Mouse (Mus musculus): ENCODE results near the gene Ice2. TPM values are rescaled to one million over a fixed set of nuclear protein-coding genes. Genes with fewer than 3 reads are reported as not detected.

The Ice2 gene
- polyA plus RNA-seq, 1 experiment from 2014 or later = 16.4 TPM

- Histone ChIP-seq H3K4me1 (0 out of 2 replicates have a peak, but pooled peaks cover 4% of the 10 kb centered on the region), H3K27ac (replicated peaks) (no peak overlapping the region), H3K36me3 (no peaks in the 10 kb centered on the region), H3K9me3 (no peaks in the 10 kb centered on the region), H3K27me3 (no peaks in the 10 kb centered on the region), H3K9ac (replicated peaks) (no peak overlapping the region), H3K4me2 (replicated peaks) (no peak overlapping the region), H3K4me3 (no peak overlapping the region)
- WGBS = 84% methylated on average over 4 of the region's 4 CpGs
- no peak for ATAC-seq (replicated peaks)
These were observed 20.6 kb upstream of the Ice2 start for GRCm38 (mm10) chr9:69376982-69377653.

- Histone ChIP-seq H3K27ac (replicated peaks) (no peak overlapping the region), H3K4me3 (no peak overlapping the region), H3K4me1 (0 out of 2 replicates have a peak, but pooled peaks cover 3% of the 10 kb centered on the region), H3K9me3 (no peaks in the 10 kb centered on the region), H3K9ac (replicated peaks) (no peak overlapping the region), H3K4me2 (replicated peaks) (no peak overlapping the region), H3K27me3 (no peaks in the 10 kb centered on the region), H3K36me3 (no peaks in the 10 kb centered on the region)
- WGBS = 92% methylated on average over 3 of the region's 3 CpGs
- ATAC-seq (replicated peaks) = no peak
These were observed 20.1 kb upstream of the Ice2 start for GRCm38 (mm10) chr9:69377654-69378045.

- no peak overlapping the region for H3K4me3 ChIP-seq
- no peak overlapping the region for H3K4me2 ChIP-seq (replicated peaks)
- no peaks in the 10 kb centered on the region for H3K27me3 ChIP-seq
- no peak overlapping the region for H3K9ac ChIP-seq (replicated peaks)
- H3K9me3 ChIP-seq = no peaks in the 10 kb centered on the region
- ATAC-seq (replicated peaks) = no peak
- WGBS = 72% methylated on average over 1 of the region's 1 CpGs
- no peaks in the 10 kb centered on the region for H3K36me3 ChIP-seq
- no peak overlapping the region for H3K27ac ChIP-seq (replicated peaks)
- H3K4me1 ChIP-seq = no peaks in the 10 kb centered on the region
These were observed 17.2 kb upstream of the Ice2 start for GRCm38 (mm10) chr9:69380546-69380945.

DNA sequence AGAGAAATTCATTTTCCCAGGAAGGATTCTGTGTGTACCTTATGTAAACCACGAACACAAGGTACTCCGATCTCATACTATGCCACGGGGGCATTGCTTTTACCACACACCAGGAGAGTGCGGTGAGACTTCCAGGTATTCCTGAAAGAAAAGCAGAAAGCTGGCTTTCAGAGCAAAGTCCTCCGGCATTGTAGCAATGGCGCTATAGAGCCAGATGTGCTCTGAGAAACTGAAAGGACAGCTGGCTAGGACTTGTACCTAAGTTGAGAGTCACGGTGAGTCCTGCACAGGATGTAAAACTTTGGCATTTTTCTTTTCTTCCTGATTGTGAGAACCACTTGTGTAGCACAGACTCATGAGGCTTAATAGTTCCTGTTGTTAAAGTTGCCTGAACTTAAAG is 16.0 kb upstream of the Ice2 start:
- H3K27me3 ChIP-seq = no peaks in the 10 kb centered on the region
- H3K27ac ChIP-seq (replicated peaks) = no peak overlapping the region
- no peak overlapping the region for H3K9ac ChIP-seq (replicated peaks)
- no peaks in the 10 kb centered on the region for H3K36me3 ChIP-seq
- H3K9me3 ChIP-seq = no peaks in the 10 kb centered on the region
- 65% methylated on average over 7 of the region's 7 CpGs for WGBS
- no peak for ATAC-seq (replicated peaks)
- H3K4me1 ChIP-seq = no peaks in the 10 kb centered on the region
- no peak overlapping the region for H3K4me2 ChIP-seq (replicated peaks)
- no peak overlapping the region for H3K4me3 ChIP-seq

DNA sequence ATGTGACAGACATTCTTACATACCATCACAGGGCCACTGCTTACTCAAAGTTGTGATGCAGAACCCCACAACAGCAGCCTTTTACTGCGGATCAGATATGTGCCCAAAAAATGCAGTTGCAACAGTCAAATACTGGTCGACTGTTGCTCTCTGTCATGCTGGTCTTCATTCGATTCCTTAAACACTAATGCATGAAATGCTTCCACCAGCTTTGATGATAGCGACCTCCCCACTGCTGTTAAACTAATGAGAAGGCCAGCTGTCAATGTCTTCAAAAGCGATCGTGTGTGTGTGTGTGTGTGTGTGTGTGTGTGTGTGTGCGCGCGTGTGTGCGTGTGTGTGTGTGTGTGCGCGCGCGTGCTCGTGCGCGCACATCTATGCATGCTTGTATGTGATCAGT is 13.2 kb upstream of the Ice2 start:
- H3K27ac ChIP-seq (replicated peaks) = no peak overlapping the region
- H3K4me3 ChIP-seq = no peak overlapping the region
- no peak for ATAC-seq (replicated peaks)
- no peaks in the 10 kb centered on the region for H3K4me1 ChIP-seq
- no peak overlapping the region for H3K9ac ChIP-seq (replicated peaks)
- no peaks in the 10 kb centered on the region for H3K27me3 ChIP-seq
- H3K9me3 ChIP-seq = no peaks in the 10 kb centered on the region
- H3K36me3 ChIP-seq = no peaks in the 10 kb centered on the region
- H3K4me2 ChIP-seq (replicated peaks) = no peak overlapping the region
- 92% methylated on average over 17 of the region's 17 CpGs for WGBS

- ATAC-seq (replicated peaks) = no peak
- no peaks in the 10 kb centered on the region for H3K27me3 ChIP-seq
- H3K9me3 ChIP-seq = no peaks in the 10 kb centered on the region
- H3K36me3 ChIP-seq = no peaks in the 10 kb centered on the region
- no peak overlapping the region for H3K9ac ChIP-seq (replicated peaks)
- 81% methylated on average over 1 of the region's 1 CpGs for WGBS
- H3K4me3 ChIP-seq = no peak overlapping the region
- H3K27ac ChIP-seq (replicated peaks) = no peak overlapping the region
- no peaks in the 10 kb centered on the region for H3K4me1 ChIP-seq
- no peak overlapping the region for H3K4me2 ChIP-seq (replicated peaks)
These were observed 12.8 kb upstream of the Ice2 start for GRCm38 (mm10) chr9:69384905-69385304.

DNA sequence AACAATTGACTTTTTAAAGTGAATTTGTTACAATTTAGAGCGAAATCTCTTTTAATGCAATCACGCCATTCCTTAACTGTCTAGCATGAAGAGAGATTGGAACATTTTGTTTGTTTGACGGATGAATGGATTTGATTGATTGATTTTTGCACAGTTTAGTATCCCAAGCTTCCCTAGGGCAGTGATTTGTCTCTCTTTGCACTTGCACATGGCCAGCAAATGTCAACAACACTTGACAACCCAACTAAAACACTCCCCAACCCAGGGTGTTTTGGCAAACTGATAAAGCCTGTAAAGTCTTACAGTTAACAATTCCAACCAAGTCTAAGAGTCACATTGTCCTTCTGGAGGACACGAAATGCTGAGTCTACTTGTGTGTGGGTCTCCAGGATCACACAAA is 10.4 kb upstream of the Ice2 start:
- no peaks in the 10 kb centered on the region for H3K27me3 ChIP-seq
- no peaks in the 10 kb centered on the region for H3K4me1 ChIP-seq
- no peak overlapping the region for H3K4me3 ChIP-seq
- no peak overlapping the region for H3K4me2 ChIP-seq (replicated peaks)
- no peak for ATAC-seq (replicated peaks)
- H3K36me3 ChIP-seq = no peaks in the 10 kb centered on the region
- WGBS = 90% methylated on average over 4 of the region's 4 CpGs
- H3K9me3 ChIP-seq = no peaks in the 10 kb centered on the region
- H3K9ac ChIP-seq (replicated peaks) = no peak overlapping the region
- H3K27ac ChIP-seq (replicated peaks) = no peak overlapping the region

DNA sequence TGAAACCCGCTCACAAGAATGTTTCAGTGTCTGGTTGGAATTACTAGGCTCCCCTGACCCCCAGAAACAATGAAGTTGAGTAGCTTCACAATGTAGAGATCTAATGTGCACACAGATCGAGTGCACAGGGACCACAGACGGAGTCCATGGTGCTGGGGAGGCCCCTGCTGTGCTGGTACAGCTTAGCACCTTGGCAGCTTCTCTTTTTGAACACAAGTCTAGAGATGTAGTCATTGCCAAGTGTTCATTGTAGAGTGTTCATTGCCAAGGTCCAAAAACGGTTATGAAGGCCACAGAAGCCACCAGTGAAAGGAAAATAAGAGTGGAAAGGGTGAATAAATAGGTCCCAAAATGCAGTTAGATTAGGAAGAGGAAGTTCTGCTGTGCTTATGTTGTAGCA is 7.1 kb upstream of the Ice2 start:
- Histone ChIP-seq H3K27ac (replicated peaks) (no peak overlapping the region), H3K9me3 (no peaks in the 10 kb centered on the region), H3K36me3 (no peaks in the 10 kb centered on the region), H3K4me2 (replicated peaks) (no peak overlapping the region), H3K9ac (replicated peaks) (no peak overlapping the region), H3K4me1 (no peaks in the 10 kb centered on the region), H3K27me3 (no peaks in the 10 kb centered on the region), H3K4me3 (no peak overlapping the region)
- no peak for ATAC-seq (replicated peaks)
- WGBS = 70% methylated on average over 4 of the region's 4 CpGs

DNA sequence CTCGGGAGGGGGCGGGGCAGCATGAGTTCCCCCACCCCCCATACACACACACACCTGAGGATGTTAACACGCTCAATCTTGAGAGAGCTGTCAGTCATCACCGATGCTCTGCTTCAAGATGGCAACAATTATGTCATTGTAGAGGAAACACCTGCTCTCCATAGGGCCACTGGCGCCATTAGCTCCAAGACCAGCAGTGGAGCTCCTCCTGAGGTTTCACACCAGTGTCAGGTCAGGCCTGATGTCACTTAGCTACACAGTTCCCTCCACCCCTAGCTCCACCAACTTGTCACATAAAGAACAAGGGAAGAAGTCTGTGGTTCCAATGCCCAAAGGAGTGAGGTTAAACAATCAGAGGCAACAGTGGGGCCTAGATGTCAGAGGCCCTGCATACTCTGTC is 3.5 kb upstream of the Ice2 start:
- WGBS = 95% methylated on average over 5 of the region's 5 CpGs
- H3K4me2 ChIP-seq (replicated peaks) = no peak overlapping the region
- no peak for ATAC-seq (replicated peaks)

GRCm38 (mm10) chr9:69397432-69397759 is 310 bp upstream of the Ice2 start:
- Histone ChIP-seq H3K27ac (replicated peaks) (peak overlapping the region; percentile 90; the same call in 1 of the 2 replicates), H3K36me3 (0 out of 2 replicates have a peak, but pooled peaks cover 2% of the 10 kb centered on the region), H3K9me3 (no peaks in the 10 kb centered on the region), H3K4me3 (peak overlapping the region; percentile 83), H3K4me2 (replicated peaks) (peak overlapping the region; percentile 85), H3K27me3 (no peaks in the 10 kb centered on the region), H3K9ac (replicated peaks) (peak overlapping the region; percentile 91; the same call in 1 of the 2 replicates), H3K4me1 (peaks cover 9% of the 10 kb centered on the region)
- peak; percentile 68 for ATAC-seq (replicated peaks)
- 60% methylated on average over 2 of the region's 2 CpGs for WGBS

More for the DNA sequence above, 3.5 kb upstream of the Ice2 start:
- Histone ChIP-seq H3K27ac (replicated peaks) (no peak overlapping the region), H3K36me3 (no peaks in the 10 kb centered on the region), H3K27me3 (no peaks in the 10 kb centered on the region), H3K4me3 (no peak overlapping the region), H3K9me3 (no peaks in the 10 kb centered on the region), H3K4me1 (peaks cover 9% of the 10 kb centered on the region), H3K9ac (replicated peaks) (no peak overlapping the region)

GRCm38 (mm10) chr9:69398453-69398850 is 746 bp downstream of the Ice2 start:
- Histone ChIP-seq H3K4me1 (peaks cover 9% of the 10 kb centered on the region), H3K4me3 (peak overlapping the region; percentile 83), H3K9ac (replicated peaks) (peak overlapping the region; percentile 91), H3K4me2 (replicated peaks) (peak overlapping the region; percentile 85), H3K36me3 (0 out of 2 replicates have a peak, but pooled peaks cover 2% of the 10 kb centered on the region), H3K27ac (replicated peaks) (peak overlapping the region; percentile 90), H3K9me3 (no peaks in the 10 kb centered on the region), H3K27me3 (no peaks in the 10 kb centered on the region)
- ATAC-seq (replicated peaks) = no peak
- 18% methylated on average over 10 of the region's 10 CpGs for WGBS

GRCm38 (mm10) chr9:69404671-69405070 is 7.0 kb downstream of the Ice2 start:
- H3K36me3 ChIP-seq = 0 out of 2 replicates have a peak, but pooled peaks cover 2% of the 10 kb centered on the region
- no peaks in the 10 kb centered on the region for H3K9me3 ChIP-seq
- peaks cover 3% of the 10 kb centered on the region; the same call in 1 of the 2 replicates for H3K4me1 ChIP-seq
- no peak overlapping the region for H3K27ac ChIP-seq (replicated peaks)
- 49% methylated on average over 6 of the region's 6 CpGs for WGBS
- no peak overlapping the region for H3K4me2 ChIP-seq (replicated peaks)
- H3K27me3 ChIP-seq = no peaks in the 10 kb centered on the region
- no peak overlapping the region for H3K4me3 ChIP-seq
- ATAC-seq (replicated peaks) = no peak
- no peak overlapping the region for H3K9ac ChIP-seq (replicated peaks)

DNA sequence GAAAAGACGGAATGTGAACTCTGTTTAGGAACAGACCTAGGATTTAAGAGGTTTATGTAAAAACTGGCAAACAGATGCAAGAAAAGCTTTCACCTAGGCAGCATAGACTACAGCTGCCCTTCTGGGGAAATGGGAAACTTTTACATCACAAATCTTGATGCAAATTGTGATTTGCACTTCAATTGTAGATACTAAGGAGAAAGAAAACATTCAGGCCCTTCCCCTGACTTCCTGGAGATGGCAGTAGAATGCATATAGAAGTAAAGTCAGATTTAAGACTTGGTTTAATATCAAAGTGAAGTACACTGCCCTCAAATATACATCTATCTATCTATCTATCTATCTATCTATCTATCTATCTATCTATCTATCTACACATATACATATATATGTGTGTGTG is 21.8 kb downstream of the Ice2 start:
- Histone ChIP-seq H3K4me1 (no peaks in the 10 kb centered on the region), H3K9ac (replicated peaks) (no peak overlapping the region), H3K4me3 (no peak overlapping the region), H3K27me3 (no peaks in the 10 kb centered on the region), H3K4me2 (replicated peaks) (no peak overlapping the region), H3K36me3 (peaks cover 32% of the 10 kb centered on the region), H3K9me3 (no peaks in the 10 kb centered on the region), H3K27ac (replicated peaks) (no peak overlapping the region)
- WGBS = 98% methylated on average over 1 of the region's 1 CpGs
- no peak for ATAC-seq (replicated peaks)
